Mouse (Mus musculus) stomach, embryonic 16.5 days (tissue): ENCODE data around the gene Ceacam20. TPM values are rescaled to one million over a fixed set of nuclear protein-coding genes. Genes with fewer than 3 reads are reported as not detected.

Experiments used
- polyA plus RNA-seq: library from polyadenylated mRNA; unstranded; fragments of >200 nt; fragmentation: Nextera tagmentation; extraction: Ambion mirVana; gene quantifications from 2 replicates; pipeline ENCODE4 v1.2.1, GENCODE M21; 2015

Ceacam20 gene
- polyA plus RNA-seq, 1 experiment from 2014 or later: 0.27 TPM

Other genes starting within 250 kb of the Ceacam20 start
- gene Tomm40, start 250.0 kb upstream of the Ceacam20 start, polyA plus RNA-seq: 65.2 and 81.8 TPM in 2 replicates
- 98.6 and 104 TPM in 2 replicates for gene Nectin2, start 214.9 kb upstream of the Ceacam20 start, polyA plus RNA-seq
- gene Bcam, start 194.4 kb upstream of the Ceacam20 start, polyA plus RNA-seq: 118 and 122 TPM in 2 replicates
- gene Cblc, start 168.6 kb upstream of the Ceacam20 start, polyA plus RNA-seq: 31.2 and 32.9 TPM in 2 replicates
- gene Bcl3, start 142.6 kb upstream of the Ceacam20 start, polyA plus RNA-seq: 9.2 TPM in 2 replicates
- gene Gm19345, start 113.4 kb upstream of the Ceacam20 start, polyA plus RNA-seq: 0.31 and 0.36 TPM in 2 replicates
- gene Ceacam16, start 104.1 kb upstream of the Ceacam20 start, polyA plus RNA-seq: not detected in 2 replicates
- gene Ceacam19, start 77.4 kb upstream of the Ceacam20 start, polyA plus RNA-seq: 3.2 and 4.8 TPM in 2 replicates
- gene Pvr, start 44.3 kb upstream of the Ceacam20 start, polyA plus RNA-seq: 13.3 and 15.8 TPM in 2 replicates
- 3.1 and 3.8 TPM in 2 replicates for gene Igsf23, start 14.7 kb upstream of the Ceacam20 start, polyA plus RNA-seq
- not detected in 2 replicates for gene Nlrp9b, start 26.1 kb downstream of the Ceacam20 start, polyA plus RNA-seq
- gene Vmn1r91, start 134.3 kb downstream of the Ceacam20 start, polyA plus RNA-seq: not detected in 2 replicates
- gene Gm16442, start 157.2 kb downstream of the Ceacam20 start, polyA plus RNA-seq: not detected in 2 replicates
- not detected in 2 replicates for gene Vmn1r93, start 173.7 kb downstream of the Ceacam20 start, polyA plus RNA-seq
- gene Vmn1r94, start 203.0 kb downstream of the Ceacam20 start, polyA plus RNA-seq: not detected in 2 replicates
- gene Vmn1r95, start 228.3 kb downstream of the Ceacam20 start, polyA plus RNA-seq: not detected in 2 replicates
- not detected in 2 replicates for gene Gm6164, start 240.2 kb downstream of the Ceacam20 start, polyA plus RNA-seq